Mouse (Mus musculus) right cerebral cortex, postnatal 10 days (tissue): ENCODE measurements around the gene Zrsr1.

Experiments
- DNase-seq, 2 experiments: peaks; one replicate each; pipeline ENCODE4 v3.0.0; 2021; ENCODE audit warnings: low spot score in 2 of 2

Zrsr1 gene

DNA sequence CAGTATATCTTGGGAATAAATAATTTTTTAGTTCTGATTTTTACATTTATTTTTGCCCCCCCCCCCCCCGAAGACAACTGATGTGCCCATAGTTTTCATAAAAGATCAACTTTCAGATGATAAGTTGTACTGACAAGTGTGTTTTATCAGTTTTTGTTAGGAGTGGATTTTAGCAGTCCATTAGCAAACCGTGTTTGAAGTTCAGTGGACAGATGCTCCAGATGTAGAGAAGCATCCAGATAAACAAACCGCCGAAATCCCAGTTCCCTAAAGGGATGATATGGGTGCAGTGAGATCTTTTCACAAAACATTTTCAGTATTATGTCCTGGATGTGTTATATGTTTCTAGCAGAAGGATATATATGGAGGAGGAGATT is 37.0 kb downstream of the Zrsr1 start:
- no peak for DNase-seq

GRCm38 (mm10) chr11:23013096-23013495 is 41.3 kb downstream of the Zrsr1 start:
- DNase-seq: no peak

- DNase-seq: no peak
Observed at GRCm38 (mm10) chr11:23013580-23014294, 41.9 kb downstream of the Zrsr1 start.

DNA sequence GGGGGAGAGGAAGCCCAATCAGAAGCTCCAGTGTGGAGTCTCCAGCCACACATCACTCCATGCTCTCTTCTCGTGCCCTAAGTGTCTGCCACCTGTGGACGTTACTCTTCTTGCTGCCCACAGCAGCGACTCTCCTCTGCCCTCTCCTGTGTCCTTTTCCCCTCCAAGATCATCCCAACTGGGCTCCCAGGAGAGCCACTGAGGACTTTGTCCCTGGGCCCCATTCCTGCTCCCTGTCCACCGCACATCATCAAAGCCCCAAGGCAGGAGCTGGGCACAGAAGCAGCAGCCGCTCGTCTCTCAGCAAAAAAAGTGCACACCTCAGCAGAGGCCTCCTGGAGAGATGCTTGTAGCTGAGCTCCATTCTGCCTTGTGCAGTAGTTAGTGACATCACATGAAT is 43.2 kb downstream of the Zrsr1 start:
- DNase-seq: no peak

GRCm38 (mm10) chr11:23017943-23018342 is 46.1 kb downstream of the Zrsr1 start:
- no peak for DNase-seq

DNA sequence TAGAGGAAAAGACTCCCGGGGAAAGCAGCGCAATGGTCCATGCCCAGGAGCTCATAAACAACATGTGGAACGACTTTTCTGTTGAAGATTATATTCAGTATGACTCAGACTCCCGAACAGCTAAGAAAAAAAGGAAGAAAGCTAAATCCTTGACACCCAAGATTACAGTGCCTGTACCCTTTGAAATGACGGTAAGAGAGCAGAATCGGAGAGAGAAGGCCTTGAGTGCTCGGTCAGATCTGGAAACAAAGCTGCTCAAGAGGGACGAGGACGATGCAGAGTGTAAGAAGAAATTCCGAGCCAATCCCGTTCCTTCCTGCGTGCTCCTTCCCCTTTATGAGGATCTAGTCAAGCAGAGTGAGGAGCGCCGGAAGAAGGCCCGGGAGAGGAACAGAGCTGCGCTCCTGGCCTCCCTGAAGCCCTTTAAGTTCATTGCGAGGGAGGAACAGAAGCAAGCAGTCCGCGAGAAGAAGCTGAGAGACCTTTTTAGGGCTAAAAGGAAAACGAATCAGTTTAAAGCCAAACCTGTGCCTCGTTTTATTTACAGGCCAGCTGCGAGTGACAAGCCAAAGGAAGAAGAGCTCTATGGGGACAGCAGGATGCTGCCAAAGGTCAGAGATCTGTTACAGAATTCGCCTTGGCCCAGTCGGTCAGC is 48.4 kb downstream of the Zrsr1 start:
- DNase-seq: no peak

- no peak for DNase-seq
Observed at GRCm38 (mm10) chr11:23020841-23021240, 49.0 kb downstream of the Zrsr1 start.

DNA sequence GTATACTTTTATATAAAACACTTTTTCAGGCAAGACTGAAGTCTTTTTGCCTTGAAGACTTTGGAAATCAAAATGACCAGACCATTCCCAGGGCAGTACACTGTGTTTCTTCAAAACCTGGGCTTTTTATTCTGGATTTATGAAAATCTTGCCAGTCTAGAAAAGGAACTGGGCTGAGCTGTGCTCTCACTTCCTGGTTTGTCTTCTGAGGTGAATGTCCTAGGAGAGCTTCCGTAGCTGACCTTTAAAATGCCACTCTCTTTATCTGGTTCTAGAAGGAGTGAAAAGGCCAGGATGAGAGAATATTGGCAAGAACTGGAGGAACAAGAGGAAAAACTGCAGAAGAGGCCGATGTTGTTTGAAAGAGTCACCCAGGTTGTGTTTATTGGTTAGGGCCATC is 51.4 kb downstream of the Zrsr1 start:
- no peak for DNase-seq

DNA sequence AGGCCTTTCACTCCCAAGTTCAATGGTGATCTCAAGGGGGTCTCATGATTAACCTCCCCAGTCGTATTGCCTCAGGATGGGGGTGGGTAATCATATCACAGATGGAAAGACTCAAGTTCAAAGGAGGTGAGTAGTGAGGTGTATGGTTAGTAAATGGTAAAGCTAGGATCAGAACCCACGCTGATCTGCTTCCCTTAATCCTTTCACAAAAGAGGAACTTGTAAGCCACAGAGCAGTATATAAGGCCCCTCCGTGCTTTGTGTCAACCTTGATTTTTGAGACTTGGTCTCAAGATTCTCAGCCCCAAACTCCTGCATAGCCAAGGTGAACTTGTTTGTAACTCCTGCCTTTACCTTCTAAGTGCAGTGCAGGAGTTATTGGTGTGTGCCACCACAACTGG is 52.4 kb downstream of the Zrsr1 start:
- DNase-seq: no peak
